ENCODE assay signal across 8 mouse cellular contexts in genomic region chr9:119035836-119036235, GRCm38 (mm10). TPM values are rescaled to one million over a fixed set of nuclear protein-coding genes. Genes with fewer than 3 reads are reported as not detected.
DNase-seq lines count a peak whose midpoint lies in the region.

No protein-coding gene starts in this region.

- DNase-seq in cerebellum, postnatal 10 days = peak; percentile 60 to 71
- no peak for DNase-seq in cerebellum, adult 18-20 months
- DNase-seq in urinary bladder, postnatal 36 days (ENCODE audit: low spot score in 2 of 2) = peak; percentile 67 to 78
- DNase-seq in urinary bladder, adult 2 months (ENCODE audit: low spot score) = no peak
- peak; percentile 55 for DNase-seq in kidney, adult 18-20 months
- DNase-seq in ovary, postnatal 14 days (ENCODE audit: low spot score) = peak; percentile 42
- DNase-seq in frontal cortex, postnatal 25 days (ENCODE audit: low spot score in 2 of 2) = no peak
- no peak for DNase-seq in left cerebral cortex, adult 8-10 months (ENCODE audit: low spot score in 2 of 2)

RNA-seq across cellular contexts. Expression of gene Vill, which starts 16.7 kb away (rescaled TPM):
- polyA plus RNA-seq in urinary bladder, adult 2 months (2012; rRNA removed) = 25.3 and 25.4 TPM in 2 replicates
- 1 to 10 TPM; 5.3 to 7.6 (median 7.3) TPM for total RNA-seq in left cerebral cortex, adult 8-10 months (2022)

RNA-seq across cellular contexts. Expression of gene Plcd1, which starts 57.5 kb away (rescaled TPM):
- 72.3 and 76.4 TPM in 2 replicates for polyA plus RNA-seq in urinary bladder, adult 2 months (2012; rRNA removed)
- 10 to 100 TPM; 13.4 to 15.3 (median 14.4) TPM for total RNA-seq in left cerebral cortex, adult 8-10 months (2022)

Comparison
In these comparisons a context has a peak if more than half of its experiments do, and no peak if none do; other contexts are left out.
1. DNase-seq: peak in cerebellum, postnatal 10 days (2 of 2), urinary bladder, postnatal 36 days (2 of 2), kidney, adult 18-20 months (single experiment) and ovary, postnatal 14 days (single experiment); none in cerebellum, adult 18-20 months (0 of 2), urinary bladder, adult 2 months (single experiment), frontal cortex, postnatal 25 days (0 of 2) and left cerebral cortex, adult 8-10 months (0 of 2).